Mouse (Mus musculus) neural tube, embryonic 14.5 days (tissue): ENCODE results near the gene Rps6kb2. TPM values are rescaled to one million over a fixed set of nuclear protein-coding genes. Genes with fewer than 3 reads are reported as not detected.

ENCODE experiments used
- ATAC-seq: fragments of 200-750 bp; cut with Nextera tagmentation; 2 replicates; pipeline ENCODE4 v1.8.0; 2017; ENCODE audit warnings: low read depth, mild to moderate bottlenecking, moderate TSS enrichment, moderate library complexity
- H3K27ac ChIP-seq: fragments of 300-500 bp; sonication (generic); 2 replicates; pipeline ENCODE4 v1.5.1; 2014; ENCODE audit warnings: low read depth, mild to moderate bottlenecking, control low read depth, low read length, moderate library complexity, mixed read lengths
- H3K27me3 ChIP-seq: fragments of 300-500 bp; sonication (generic); 2 replicates; pipeline ENCODE4 v1.6.1; 2014; ENCODE audit warnings: low read length; ENCODE audit not compliant: control insufficient read depth, insufficient read depth
- H3K36me3 ChIP-seq: fragments of 300-500 bp; sonication (generic); 2 replicates; pipeline ENCODE4 v1.6.1; 2014; ENCODE audit warnings: low read length, mixed read lengths; ENCODE audit not compliant: control insufficient read depth, insufficient read depth
- H3K4me1 ChIP-seq: fragments of 300-500 bp; sonication (generic); 2 replicates; pipeline ENCODE4 v1.6.1; 2014; ENCODE audit warnings: low read length; ENCODE audit not compliant: control insufficient read depth, insufficient read depth
- H3K4me2 ChIP-seq: fragments of 300-500 bp; sonication (generic); 2 replicates; pipeline ENCODE4 v1.6.1; 2014; ENCODE audit warnings: mild to moderate bottlenecking, low read depth, low read length, control low read depth
- H3K4me3 ChIP-seq: fragments of 300-500 bp; sonication (generic); 2 replicates; pipeline ENCODE4 v1.5.1; 2014; ENCODE audit warnings: low read depth, low read length, control low read depth, mixed read lengths
- H3K9ac ChIP-seq: fragments of 300-500 bp; sonication (generic); replicated peaks from 2 replicates; pipeline ENCODE4 v1.6.1; 2014; ENCODE audit warnings: low read depth, mild to moderate bottlenecking, control low read depth, low read length, mixed read lengths
- H3K9me3 ChIP-seq: fragments of 300-500 bp; sonication (generic); 2 replicates; pipeline ENCODE4 v1.6.1; 2016; ENCODE audit warnings: low read length; ENCODE audit not compliant: control insufficient read depth
- WGBS: fragments of 180-500 bp; shearing (Covaris S2); extraction: QIAGEN DNeasy Blood & Tissue Kit; methylation state at CpG from one replicate; pipeline ENCODE4 v1.1.7; 2014; 5-methylcytosine and 5-hydroxymethylcytosine counted together
- polyA plus RNA-seq: library from polyadenylated mRNA; unstranded; fragments of >200 nt; fragmentation: Nextera tagmentation; extraction: Ambion mirVana; gene quantifications from 2 replicates; pipeline ENCODE4 v1.2.1, GENCODE M21; 2014

Gene Rps6kb2
- 40.9 and 45.1 TPM in 2 replicates for polyA plus RNA-seq

GRCm38 (mm10) chr19:4162646-4163542 is at the start of gene Rps6kb2:
Gene Rps6kb2, minus strand, starts transcription at chr19:4163354.
- H3K4me1 ChIP-seq, result peaks cover 10% of the 10 kb centered on the region
- peak within 1 kb of the TSS; percentile 56 for H3K4me3 ChIP-seq
- WGBS, result 7% methylated on average over 41 of the region's 42 CpGs
- no peaks in the 10 kb centered on the region for H3K9me3 ChIP-seq
- peak; percentile 87 for ATAC-seq
- peak within 1 kb of the TSS; percentile 54 for H3K9ac ChIP-seq
- H3K36me3 ChIP-seq, result peaks cover 24% of the 10 kb centered on the region
- peak within 1 kb of the TSS; percentile 90 for H3K27ac ChIP-seq
- peak within 1 kb of the TSS; percentile 63 for H3K4me2 ChIP-seq
- H3K27me3 ChIP-seq, result no peaks in the 10 kb centered on the region

- 35% methylated on average over 4 of the region's 4 CpGs for WGBS
- H3K27ac ChIP-seq, result no peak overlapping the region
- H3K36me3 ChIP-seq, result no peaks in the 10 kb centered on the region
- no peak overlapping the region for H3K4me3 ChIP-seq
- no peak for ATAC-seq
- H3K4me1 ChIP-seq, result peaks cover 14% of the 10 kb centered on the region; the same call in 1 of the 2 replicates
- no peak overlapping the region for H3K9ac ChIP-seq
- no peak overlapping the region for H3K4me2 ChIP-seq
- peaks cover 15% of the 10 kb centered on the region; the same call in 1 of the 2 replicates for H3K27me3 ChIP-seq
- no peaks in the 10 kb centered on the region for H3K9me3 ChIP-seq
These were observed 48.9 kb upstream of the Rps6kb2 start for GRCm38 (mm10) chr19:4211891-4212588.

GRCm38 (mm10) chr19:4208563-4208962 is 45.4 kb upstream of the Rps6kb2 start:
- Histone ChIP-seq H3K4me2 (no peak overlapping the region), H3K36me3 (no peaks in the 10 kb centered on the region), H3K27ac (no peak overlapping the region), H3K4me3 (no peak overlapping the region), H3K9ac (no peak overlapping the region), H3K27me3 (peaks cover 1% of the 10 kb centered on the region; the same call in 1 of the 2 replicates), H3K9me3 (no peaks in the 10 kb centered on the region), H3K4me1 (no peaks in the 10 kb centered on the region)
- ATAC-seq, result no peak
- WGBS, result 71% methylated on average over 5 of the region's 5 CpGs

- Histone ChIP-seq H3K27me3 (no peaks in the 10 kb centered on the region), H3K4me3 (no peak overlapping the region), H3K9me3 (no peaks in the 10 kb centered on the region), H3K36me3 (no peaks in the 10 kb centered on the region), H3K4me2 (no peak overlapping the region), H3K9ac (no peak overlapping the region), H3K27ac (no peak overlapping the region), H3K4me1 (peaks cover 5% of the 10 kb centered on the region; the same call in 1 of the 2 replicates)
- no peak for ATAC-seq
- 3% methylated on average over 2 of the region's 2 CpGs for WGBS
These were observed 43.8 kb upstream of the Rps6kb2 start for GRCm38 (mm10) chr19:4206971-4207370.

- no peaks in the 10 kb centered on the region for H3K9me3 ChIP-seq
- no peak overlapping the region for H3K4me2 ChIP-seq
- WGBS, result 70% methylated on average over 3 of the region's 4 CpGs
- no peak overlapping the region for H3K9ac ChIP-seq
- ATAC-seq, result no peak
- no peaks in the 10 kb centered on the region for H3K36me3 ChIP-seq
- no peak overlapping the region for H3K4me3 ChIP-seq
- H3K27me3 ChIP-seq, result no peaks in the 10 kb centered on the region
- peaks cover 15% of the 10 kb centered on the region for H3K4me1 ChIP-seq
- H3K27ac ChIP-seq, result no peak overlapping the region
These were observed 41.7 kb upstream of the Rps6kb2 start for GRCm38 (mm10) chr19:4204889-4205288.

- Histone ChIP-seq H3K27ac (no peak overlapping the region), H3K9me3 (no peaks in the 10 kb centered on the region), H3K4me2 (no peak overlapping the region), H3K4me1 (peaks cover 15% of the 10 kb centered on the region), H3K27me3 (no peaks in the 10 kb centered on the region), H3K36me3 (no peaks in the 10 kb centered on the region), H3K4me3 (no peak overlapping the region), H3K9ac (no peak overlapping the region)
- no peak for ATAC-seq
- WGBS, result 74% methylated on average over 13 of the region's 13 CpGs
These were observed 40.6 kb upstream of the Rps6kb2 start for GRCm38 (mm10) chr19:4203604-4204326.

GRCm38 (mm10) chr19:4203148-4203547 is 40.0 kb upstream of the Rps6kb2 start:
- no peaks in the 10 kb centered on the region for H3K36me3 ChIP-seq
- ATAC-seq, result no peak
- H3K4me1 ChIP-seq, result peaks cover 15% of the 10 kb centered on the region
- no peaks in the 10 kb centered on the region for H3K27me3 ChIP-seq
- no peak overlapping the region for H3K9ac ChIP-seq
- 69% methylated on average over 3 of the region's 3 CpGs for WGBS
- H3K4me3 ChIP-seq, result no peak overlapping the region
- H3K9me3 ChIP-seq, result no peaks in the 10 kb centered on the region
- no peak overlapping the region for H3K27ac ChIP-seq
- H3K4me2 ChIP-seq, result no peak overlapping the region

GRCm38 (mm10) chr19:4202149-4202548 is 39.0 kb upstream of the Rps6kb2 start:
- WGBS, result 39% methylated on average over 7 of the region's 7 CpGs
- Histone ChIP-seq H3K4me3 (peak overlapping the region; percentile 57), H3K9ac (peak overlapping the region; percentile 59), H3K27ac (no peak overlapping the region), H3K27me3 (no peaks in the 10 kb centered on the region), H3K4me1 (peaks cover 15% of the 10 kb centered on the region), H3K4me2 (peak overlapping the region; percentile 81), H3K36me3 (no peaks in the 10 kb centered on the region), H3K9me3 (no peaks in the 10 kb centered on the region)
- no peak for ATAC-seq
